Mouse (Mus musculus) hindbrain, postnatal 0 days (tissue): ENCODE results near the gene Ccdc157. TPM values are rescaled to one million over a fixed set of nuclear protein-coding genes. Genes with fewer than 3 reads are reported as not detected.

ENCODE experiments used
- ATAC-seq: fragments of 200-750 bp; cut with Nextera tagmentation; 2 replicates; pipeline ENCODE4 v1.8.0; 2017; ENCODE audit warnings: mild to moderate bottlenecking, moderate TSS enrichment, moderate library complexity
- DNase-seq: peaks from one replicate; pipeline ENCODE4 v3.0.0-alpha.2; 2015; ENCODE audit warnings: low spot score
- H3K27ac ChIP-seq: fragments of 300-500 bp; sonication (generic); 2 replicates; pipeline ENCODE4 v1.5.1; 2014; ENCODE audit warnings: mild to moderate bottlenecking
- H3K27me3 ChIP-seq: fragments of 300-500 bp; sonication (generic); 2 replicates; pipeline ENCODE4 v1.6.1; 2014; ENCODE audit warnings: low read length, mixed read lengths; ENCODE audit not compliant: insufficient read depth
- H3K36me3 ChIP-seq: fragments of 300-500 bp; sonication (generic); 2 replicates; pipeline ENCODE4 v1.6.1; 2014; ENCODE audit warnings: low read length, mixed read lengths; ENCODE audit not compliant: insufficient read depth
- H3K4me1 ChIP-seq: fragments of 300-500 bp; sonication (generic); 2 replicates; pipeline ENCODE4 v1.6.1; 2014; ENCODE audit warnings: antibody characterized with exemption, low read length, mixed read lengths; ENCODE audit not compliant: insufficient read depth
- H3K4me2 ChIP-seq: fragments of 300-500 bp; sonication (generic); 2 replicates; pipeline ENCODE4 v1.6.1; 2014; ENCODE audit warnings: low read depth, mild to moderate bottlenecking, low read length, moderate library complexity, mixed read lengths
- H3K4me3 ChIP-seq: fragments of 300-500 bp; sonication (generic); 2 replicates; pipeline ENCODE4 v1.5.1; 2014; ENCODE audit warnings: low read length
- H3K9ac ChIP-seq: fragments of 300-500 bp; sonication (generic); replicated peaks from 2 replicates; pipeline ENCODE4 v1.6.1; 2014; ENCODE audit warnings: mild to moderate bottlenecking, low read length, moderate library complexity, mixed read lengths
- H3K9me3 ChIP-seq: fragments of 300-500 bp; sonication (generic); 2 replicates; pipeline ENCODE4 v1.6.1; 2016; ENCODE audit warnings: low read length, mixed read lengths
- CTCF ChIP-seq: IDR thresholded peaks from 2 replicates; pipeline ENCODE4 v1.5.1; 2016; ENCODE audit warnings: antibody characterized with exemption, control low read depth, low read depth
- whole genome bisulfite sequencing: fragments of 180-500 bp; shearing (Covaris S2); extraction: QIAGEN DNeasy Blood & Tissue Kit; methylation state at CpG from one replicate; pipeline ENCODE4 v1.1.7; 2014; 5-methylcytosine and 5-hydroxymethylcytosine counted together
- polyA plus RNA-seq: library from polyadenylated mRNA; unstranded; fragments of >200 nt; fragmentation: Nextera tagmentation; extraction: Ambion mirVana; gene quantifications from 2 replicates; pipeline ENCODE4 v1.2.1, GENCODE M21; 2015
- total RNA-seq: library from RNA; depleted of rRNA; stranded (reverse); fragments of >200 nt; gene quantifications from 2 replicates; pipeline ENCODE4 v1.2.3, GENCODE M21; 2014

Ccdc157 gene
- total and polyA plus RNA-seq, 2 experiments from 2014 or later = 10.9 to 20.8 TPM

DNA sequence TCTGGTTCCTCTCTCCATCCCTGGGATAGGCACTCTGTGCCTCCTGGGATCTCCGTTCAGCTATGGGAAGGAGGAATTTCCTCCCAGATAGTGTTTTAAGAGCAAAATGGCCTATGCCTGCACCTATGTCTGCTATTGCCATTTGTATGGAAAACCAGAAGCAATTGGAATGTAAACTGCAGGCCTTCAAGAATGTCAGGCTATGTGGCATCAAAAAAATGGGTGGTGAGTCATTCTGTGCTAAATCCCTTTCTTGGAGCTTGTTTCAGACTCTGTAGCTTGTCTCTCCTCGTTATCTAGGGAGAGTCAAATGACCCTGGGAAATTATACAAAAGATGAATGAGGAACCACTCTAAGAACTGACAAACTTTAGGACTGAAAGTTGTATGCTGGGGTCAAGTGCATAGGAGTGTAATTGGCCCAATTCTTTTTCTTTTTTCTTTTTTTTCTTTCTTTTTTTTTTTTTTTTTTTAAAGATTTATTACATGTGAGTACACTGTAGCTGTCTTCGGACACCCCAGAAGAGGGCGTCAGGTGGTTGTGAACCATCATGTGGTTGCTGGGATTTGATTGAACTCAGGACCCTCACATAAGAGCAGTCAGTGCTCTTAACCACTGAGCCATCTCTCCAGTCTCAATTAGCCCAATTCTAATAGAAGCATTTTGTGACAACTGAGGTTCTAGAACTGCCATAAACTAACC is 24.3 kb upstream of the Ccdc157 start:
- no peaks in the 10 kb centered on the region for H3K9me3 ChIP-seq
- WGBS = 75% methylated on average over 4 of the region's 4 CpGs
- peak overlapping the region; percentile 56; the same call in 1 of the 2 replicates for H3K27ac ChIP-seq
- no peak overlapping the region for H3K4me3 ChIP-seq
- H3K4me2 ChIP-seq = no peak overlapping the region
- DNase-seq = no peak
- no peak for TF ChIP-seq CTCF
- peaks cover 38% of the 10 kb centered on the region for H3K36me3 ChIP-seq
- peaks cover 9% of the 10 kb centered on the region for H3K4me1 ChIP-seq
- H3K27me3 ChIP-seq = no peaks in the 10 kb centered on the region
- ATAC-seq = no peak
- no peak overlapping the region for H3K9ac ChIP-seq

GRCm38 (mm10) chr11:4183511-4183910 is 23.4 kb upstream of the Ccdc157 start:
- no peak overlapping the region for H3K4me2 ChIP-seq
- H3K27ac ChIP-seq = peak overlapping the region; percentile 56; the same call in 1 of the 2 replicates
- ATAC-seq = no peak

GRCm38 (mm10) chr11:4182061-4182460 is 22.0 kb upstream of the Ccdc157 start:
- ATAC-seq = no peak
- H3K4me3 ChIP-seq = no peak overlapping the region
- H3K27me3 ChIP-seq = no peaks in the 10 kb centered on the region
- DNase-seq = peak; percentile 40
- H3K4me2 ChIP-seq = no peak overlapping the region
- H3K9me3 ChIP-seq = no peaks in the 10 kb centered on the region
- H3K27ac ChIP-seq = peak overlapping the region; percentile 51
- H3K4me1 ChIP-seq = no peaks in the 10 kb centered on the region
- H3K36me3 ChIP-seq = peaks cover 61% of the 10 kb centered on the region
- no peak overlapping the region for H3K9ac ChIP-seq
- WGBS = 21% methylated on average over 1 of the region's 1 CpGs
- TF ChIP-seq CTCF = no peak

More at GRCm38 (mm10) chr11:4183511-4183910, 23.4 kb upstream of the Ccdc157 start:
- Histone ChIP-seq H3K27me3 (no peaks in the 10 kb centered on the region), H3K36me3 (peaks cover 47% of the 10 kb centered on the region), H3K4me1 (peaks cover 9% of the 10 kb centered on the region), H3K9ac (no peak overlapping the region), H3K4me3 (no peak overlapping the region), H3K9me3 (no peaks in the 10 kb centered on the region)
- DNase-seq = peak; percentile 52
- no peak for TF ChIP-seq CTCF

DNA sequence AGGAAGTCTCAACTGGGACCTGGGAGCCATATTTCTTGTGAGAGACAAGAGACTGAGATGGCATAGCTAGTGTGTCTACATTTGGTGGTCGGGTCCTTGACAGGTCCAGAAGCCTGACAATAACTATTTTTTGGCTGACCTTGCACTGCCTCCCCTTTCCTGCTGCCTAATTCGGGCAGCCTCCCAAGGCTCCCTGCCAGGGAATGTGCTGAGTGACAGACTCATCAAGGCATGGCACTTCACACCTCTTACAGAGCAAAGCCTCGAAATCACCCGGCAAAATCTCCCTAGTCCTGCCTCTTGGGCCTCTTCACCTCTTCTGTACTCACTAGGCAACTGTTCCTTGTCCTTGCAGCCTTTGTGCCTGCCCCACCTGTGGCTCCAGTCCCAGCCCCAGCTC is 17.6 kb upstream of the Ccdc157 start:
- no peak overlapping the region for H3K4me2 ChIP-seq
- H3K9ac ChIP-seq = no peak overlapping the region
- no peak for TF ChIP-seq CTCF
- no peaks in the 10 kb centered on the region for H3K27me3 ChIP-seq
- H3K4me1 ChIP-seq = no peaks in the 10 kb centered on the region
- DNase-seq = no peak
- H3K36me3 ChIP-seq = peaks cover 97% of the 10 kb centered on the region
- H3K27ac ChIP-seq = no peak overlapping the region
- no peak overlapping the region for H3K4me3 ChIP-seq
- WGBS = 58% methylated on average over 4 of the region's 4 CpGs
- ATAC-seq = no peak
- H3K9me3 ChIP-seq = no peaks in the 10 kb centered on the region

DNA sequence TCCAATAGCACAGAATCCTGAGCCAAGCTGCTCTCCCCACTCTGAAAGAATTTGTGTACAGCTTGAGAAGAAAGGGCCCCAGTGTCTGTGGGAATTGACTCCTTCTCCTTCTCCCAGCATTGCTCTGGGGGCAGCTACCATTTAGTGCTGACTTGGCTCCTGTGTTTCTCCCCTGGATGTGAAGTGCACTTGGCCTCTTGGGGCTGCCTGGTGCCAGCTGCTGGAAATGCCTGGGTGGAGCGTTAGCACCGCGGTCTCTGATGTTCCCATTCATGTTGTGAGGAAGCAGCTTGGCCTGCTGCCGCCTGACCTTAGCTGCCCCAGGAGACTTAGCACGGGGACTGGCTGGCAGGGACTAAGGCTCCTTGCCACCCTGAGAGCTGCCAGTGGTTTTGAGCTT is 14.5 kb upstream of the Ccdc157 start:
- Histone ChIP-seq H3K27ac (peak overlapping the region; percentile 64; the same call in 1 of the 2 replicates), H3K4me1 (no peaks in the 10 kb centered on the region), H3K27me3 (no peaks in the 10 kb centered on the region), H3K4me2 (no peak overlapping the region), H3K9ac (no peak overlapping the region), H3K4me3 (no peak overlapping the region), H3K9me3 (no peaks in the 10 kb centered on the region), H3K36me3 (peaks cover 96% of the 10 kb centered on the region)
- no peak for TF ChIP-seq CTCF
- 53% methylated on average over 5 of the region's 5 CpGs for WGBS
- ATAC-seq = peak; percentile 92
- peak; percentile 73 for DNase-seq

DNA sequence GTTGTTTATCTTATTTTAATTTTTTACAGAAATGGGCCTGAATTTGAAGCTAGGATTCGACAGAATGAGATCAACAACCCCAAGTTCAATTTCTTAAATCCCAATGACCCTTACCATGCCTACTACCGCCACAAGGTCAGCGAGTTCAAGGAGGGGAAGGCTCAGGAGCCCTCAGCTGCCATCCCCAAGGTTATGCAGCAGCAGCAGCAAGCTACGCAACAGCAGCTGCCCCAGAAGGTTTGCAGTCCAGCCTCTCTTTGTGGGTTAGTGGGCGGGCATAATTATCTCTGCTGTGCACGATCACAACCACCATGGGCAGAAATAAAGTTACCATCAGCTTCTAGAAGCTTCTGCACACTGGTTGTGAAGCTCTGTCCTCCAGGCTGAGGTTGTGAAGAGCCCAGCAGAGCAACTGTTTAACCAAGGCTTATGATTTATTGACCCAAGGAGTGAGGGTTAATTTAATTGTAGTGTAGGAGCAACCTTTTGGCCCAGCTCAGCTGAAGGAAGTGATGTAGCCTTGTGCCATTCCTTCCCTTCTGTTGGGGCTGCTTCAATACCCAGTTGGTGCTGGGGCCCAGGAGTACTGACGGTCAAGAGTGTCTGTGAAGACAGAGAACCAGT is 6.5 kb upstream of the Ccdc157 start:
- no peak for TF ChIP-seq CTCF
- Histone ChIP-seq H3K27ac (no peak overlapping the region), H3K27me3 (no peaks in the 10 kb centered on the region), H3K36me3 (peaks cover 65% of the 10 kb centered on the region), H3K9ac (no peak overlapping the region), H3K4me1 (peaks cover 7% of the 10 kb centered on the region; the same call in 1 of the 2 replicates), H3K4me2 (no peak overlapping the region), H3K4me3 (no peak overlapping the region), H3K9me3 (no peaks in the 10 kb centered on the region)
- no peak for DNase-seq
- WGBS = 94% methylated on average over 7 of the region's 7 CpGs
- no peak for ATAC-seq

DNA sequence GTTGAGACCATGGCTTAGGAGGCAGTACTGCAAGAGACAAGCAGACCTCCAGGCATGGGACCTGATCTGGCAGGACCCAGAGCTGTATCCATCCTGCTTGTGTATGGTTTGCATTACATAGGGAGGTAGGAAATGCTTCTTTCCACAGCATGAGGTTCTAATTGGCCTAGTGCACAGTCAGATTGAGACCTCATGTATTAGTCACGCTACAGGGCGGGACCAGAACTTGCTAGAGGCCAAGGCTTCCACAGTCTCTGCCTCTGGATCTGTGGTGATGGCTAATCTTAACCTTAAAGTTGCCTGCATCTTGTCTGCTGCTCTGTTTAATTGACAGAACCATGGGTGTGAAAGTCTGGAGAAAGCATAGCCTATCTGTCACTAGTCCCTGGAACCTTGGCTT is 4.6 kb upstream of the Ccdc157 start:
- H3K4me2 ChIP-seq = no peak overlapping the region
- H3K27me3 ChIP-seq = no peaks in the 10 kb centered on the region
- 69% methylated on average over 2 of the region's 2 CpGs for WGBS
- H3K36me3 ChIP-seq = peaks cover 47% of the 10 kb centered on the region; the same call in 1 of the 2 replicates
- DNase-seq (no peak), ATAC-seq (no peak)
- no peaks in the 10 kb centered on the region for H3K9me3 ChIP-seq
- peaks cover 14% of the 10 kb centered on the region; the same call in 1 of the 2 replicates for H3K4me1 ChIP-seq
- no peak for TF ChIP-seq CTCF
- H3K4me3 ChIP-seq = no peak overlapping the region
- H3K9ac ChIP-seq = no peak overlapping the region
- no peak overlapping the region for H3K27ac ChIP-seq
